Mouse (Mus musculus): ENCODE results near the gene Txlnb. TPM values are rescaled to one million over a fixed set of nuclear protein-coding genes. Genes with fewer than 3 reads are reported as not detected.
"Not testable (repeated sequence)": the region's sequence is repeated elsewhere in the genome, so short reads cannot be mapped to it uniquely, and the experiment has no call there.

Txlnb gene
- polyA plus RNA-seq, 1 experiment from 2014 or later: 0.57 TPM

GRCm38 (mm10) chr10:17774366-17774765, 21.7 kb upstream of the Txlnb start:
- Histone ChIP-seq H3K36me3 (ENCODE audit: control insufficient read depth, insufficient read depth, low read length) (no peaks in the 10 kb centered on the region), H3K27me3 (replicated peaks; ENCODE audit: control insufficient read depth, insufficient read depth, low read length) (no peaks in the 10 kb centered on the region), H3K9ac (ENCODE audit: low read length) (no peak overlapping the region), H3K4me2 (ENCODE audit: low read length) (no peak overlapping the region), H3K27ac (ENCODE audit: low read depth, low read length) (no peak overlapping the region), H3K9me3 (replicated peaks; ENCODE audit: control insufficient read depth, low read length) (0 out of 2 replicates have a peak, but pooled peaks cover 2% of the 10 kb centered on the region), H3K4me3 (ENCODE audit: low read depth, low read length) (no peak overlapping the region), H3K4me1 (ENCODE audit: control insufficient read depth, insufficient read depth, low read length) (no peaks in the 10 kb centered on the region)
- 90% methylated on average over 3 of the region's 3 CpGs for WGBS
- DNase-seq (ENCODE audit: low spot score) (no peak), ATAC-seq (no peak)

DNA sequence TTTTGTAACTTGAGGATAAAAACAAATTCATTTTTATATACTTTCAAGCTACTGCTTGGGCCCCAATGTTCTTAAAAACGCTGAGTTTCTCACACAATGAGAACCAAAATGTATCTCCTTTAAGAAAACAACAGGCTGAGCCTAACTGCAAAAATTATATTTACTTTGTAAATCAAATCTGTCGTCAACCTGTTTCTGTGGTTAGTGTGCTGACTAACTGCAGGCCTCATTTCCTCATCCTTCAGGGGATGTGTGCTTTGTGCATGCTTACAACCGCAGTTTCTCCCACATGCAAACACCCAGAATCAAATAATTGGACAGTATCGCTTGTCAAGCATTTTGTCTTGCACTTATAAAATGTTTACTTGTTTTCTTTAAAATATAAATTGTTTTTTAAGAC, 20.9 kb upstream of the Txlnb start:
- DNase-seq (ENCODE audit: low spot score) (no peak), ATAC-seq (no peak)

DNA sequence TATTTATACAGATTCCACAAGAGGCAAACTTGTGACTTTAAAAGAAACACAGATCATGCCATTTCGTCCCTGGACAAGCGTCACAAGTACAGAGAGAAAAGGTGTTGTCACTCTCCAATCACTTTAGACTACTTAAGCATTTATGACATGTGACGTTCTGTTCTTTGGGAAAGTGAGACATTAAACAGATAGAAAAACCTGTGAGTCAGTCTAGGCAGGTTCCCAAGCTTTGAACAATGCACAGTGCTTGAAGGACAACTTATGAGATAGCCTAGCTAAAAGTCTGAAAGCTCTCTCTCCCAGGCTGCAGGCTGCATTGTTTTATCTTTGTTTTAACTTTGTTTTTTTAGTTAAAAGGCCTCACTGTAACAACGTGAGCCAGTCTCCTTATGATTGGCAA, 19.3 kb upstream of the Txlnb start:
- not testable (repeated sequence) for H3K4me1 ChIP-seq (ENCODE audit: control insufficient read depth, insufficient read depth, low read length); H3K27me3 ChIP-seq (replicated peaks; ENCODE audit: control insufficient read depth, insufficient read depth, low read length); H3K4me3 ChIP-seq (ENCODE audit: low read depth, low read length); H3K36me3 ChIP-seq (ENCODE audit: control insufficient read depth, insufficient read depth, low read length); ATAC-seq; DNase-seq (ENCODE audit: low spot score); H3K9me3 ChIP-seq (replicated peaks; ENCODE audit: control insufficient read depth, low read length); H3K27ac ChIP-seq (ENCODE audit: low read depth, low read length); H3K4me2 ChIP-seq (ENCODE audit: low read length); H3K9ac ChIP-seq (ENCODE audit: low read length)
- WGBS: 88% methylated on average over 4 of the region's 4 CpGs

More for the DNA sequence above, 20.9 kb upstream of the Txlnb start:
- Histone ChIP-seq H3K4me1 (ENCODE audit: control insufficient read depth, insufficient read depth, low read length) (no peaks in the 10 kb centered on the region), H3K27me3 (replicated peaks; ENCODE audit: control insufficient read depth, insufficient read depth, low read length) (no peaks in the 10 kb centered on the region), H3K9ac (ENCODE audit: low read length) (no peak overlapping the region), H3K4me2 (ENCODE audit: low read length) (no peak overlapping the region), H3K36me3 (ENCODE audit: control insufficient read depth, insufficient read depth, low read length) (no peaks in the 10 kb centered on the region), H3K9me3 (replicated peaks; ENCODE audit: control insufficient read depth, low read length) (0 out of 2 replicates have a peak, but pooled peaks cover 2% of the 10 kb centered on the region), H3K4me3 (ENCODE audit: low read depth, low read length) (no peak overlapping the region), H3K27ac (ENCODE audit: low read depth, low read length) (no peak overlapping the region)
- 87% methylated on average over 4 of the region's 4 CpGs for WGBS

GRCm38 (mm10) chr10:17786771-17787170, 9.3 kb upstream of the Txlnb start:
- H3K36me3 ChIP-seq (ENCODE audit: control insufficient read depth, insufficient read depth, low read length): no peaks in the 10 kb centered on the region
- H3K9ac ChIP-seq (ENCODE audit: low read length): no peak overlapping the region
- ATAC-seq (no peak), DNase-seq (ENCODE audit: low spot score) (no peak)
- H3K4me3 ChIP-seq (ENCODE audit: low read depth, low read length): no peak overlapping the region
- no peaks in the 10 kb centered on the region for H3K27me3 ChIP-seq (replicated peaks; ENCODE audit: control insufficient read depth, insufficient read depth, low read length)
- 84% methylated on average over 3 of the region's 3 CpGs for WGBS
- H3K4me1 ChIP-seq (ENCODE audit: control insufficient read depth, insufficient read depth, low read length): no peaks in the 10 kb centered on the region
- no peak overlapping the region for H3K27ac ChIP-seq (ENCODE audit: low read depth, low read length)
- H3K4me2 ChIP-seq (ENCODE audit: low read length): no peak overlapping the region
- no peaks in the 10 kb centered on the region for H3K9me3 ChIP-seq (replicated peaks; ENCODE audit: control insufficient read depth, low read length)

DNA sequence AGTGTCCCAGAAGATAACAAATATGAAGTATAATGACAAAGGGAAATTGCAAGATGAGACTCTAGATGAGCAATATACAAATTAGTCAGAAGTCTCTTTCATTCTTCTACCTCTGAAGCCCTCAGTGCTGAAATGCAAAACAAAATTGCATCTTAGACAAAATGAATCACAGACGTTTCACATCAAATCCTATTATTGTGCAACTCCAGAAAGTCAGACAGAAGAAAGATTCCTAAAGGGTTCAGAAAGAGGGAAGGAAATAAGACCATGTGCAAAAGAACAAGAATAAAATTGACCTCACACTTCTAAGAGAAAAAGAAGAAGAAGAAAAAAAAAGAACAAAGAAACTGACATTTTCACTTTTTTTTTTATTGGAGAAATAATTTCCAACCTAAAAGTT, 8.1 kb upstream of the Txlnb start:
- H3K27ac ChIP-seq (ENCODE audit: low read depth, low read length): no peak overlapping the region
- no peak overlapping the region for H3K4me3 ChIP-seq (ENCODE audit: low read depth, low read length)
- no peaks in the 10 kb centered on the region for H3K36me3 ChIP-seq (ENCODE audit: control insufficient read depth, insufficient read depth, low read length)
- no peaks in the 10 kb centered on the region for H3K27me3 ChIP-seq (replicated peaks; ENCODE audit: control insufficient read depth, insufficient read depth, low read length)
- H3K9ac ChIP-seq (ENCODE audit: low read length): no peak overlapping the region
- H3K4me2 ChIP-seq (ENCODE audit: low read length): no peak overlapping the region
- 83% methylated on average over 1 of the region's 1 CpGs for WGBS
- DNase-seq (ENCODE audit: low spot score): no peak
- no peaks in the 10 kb centered on the region for H3K4me1 ChIP-seq (ENCODE audit: control insufficient read depth, insufficient read depth, low read length)
- no peak for ATAC-seq
- no peaks in the 10 kb centered on the region for H3K9me3 ChIP-seq (replicated peaks; ENCODE audit: control insufficient read depth, low read length)

- Histone ChIP-seq H3K4me1 (ENCODE audit: control insufficient read depth, insufficient read depth, low read length) (no peaks in the 10 kb centered on the region), H3K4me2 (ENCODE audit: low read length) (no peak overlapping the region), H3K27me3 (replicated peaks; ENCODE audit: control insufficient read depth, insufficient read depth, low read length) (no peaks in the 10 kb centered on the region), H3K9me3 (replicated peaks; ENCODE audit: control insufficient read depth, low read length) (no peaks in the 10 kb centered on the region), H3K27ac (ENCODE audit: low read depth, low read length) (no peak overlapping the region), H3K9ac (ENCODE audit: low read length) (no peak overlapping the region), H3K36me3 (ENCODE audit: control insufficient read depth, insufficient read depth, low read length) (no peaks in the 10 kb centered on the region), H3K4me3 (ENCODE audit: low read depth, low read length) (no peak overlapping the region)
- DNase-seq (ENCODE audit: low spot score): no peak
- 83% methylated on average over 4 of the region's 4 CpGs for WGBS
- ATAC-seq: no peak
These were observed 7.7 kb upstream of the Txlnb start for GRCm38 (mm10) chr10:17788347-17788746.

DNA sequence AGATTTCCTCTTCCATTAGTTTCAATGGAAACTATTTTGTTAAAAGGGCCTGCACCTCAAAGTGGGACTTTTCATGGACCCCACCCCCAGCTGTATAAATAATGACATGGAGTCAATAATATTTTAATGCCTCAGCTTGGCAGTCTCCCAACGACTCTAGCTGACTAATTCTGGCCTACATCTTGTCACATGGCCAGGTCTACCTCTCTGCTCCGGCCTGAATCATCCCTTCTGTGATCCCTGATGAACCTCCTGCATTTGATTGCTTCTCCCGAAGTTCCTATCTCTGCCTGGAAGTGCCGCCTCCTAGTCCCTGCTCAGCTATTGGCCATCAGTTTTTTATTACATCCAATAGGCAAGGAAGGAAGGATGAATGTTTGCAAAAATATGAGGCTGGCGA, 2.1 kb upstream of the Txlnb start:
- no peak for DNase-seq (ENCODE audit: low spot score)
- Histone ChIP-seq H3K9ac (ENCODE audit: low read length) (no peak overlapping the region), H3K36me3 (ENCODE audit: control insufficient read depth, insufficient read depth, low read length) (no peaks in the 10 kb centered on the region), H3K4me1 (ENCODE audit: control insufficient read depth, insufficient read depth, low read length) (peaks cover 5% of the 10 kb centered on the region; the same call in 1 of the 2 replicates), H3K27ac (ENCODE audit: low read depth, low read length) (no peak overlapping the region), H3K4me2 (ENCODE audit: low read length) (no peak overlapping the region), H3K4me3 (ENCODE audit: low read depth, low read length) (no peak overlapping the region), H3K9me3 (replicated peaks; ENCODE audit: control insufficient read depth, low read length) (no peaks in the 10 kb centered on the region), H3K27me3 (replicated peaks; ENCODE audit: control insufficient read depth, insufficient read depth, low read length) (no peaks in the 10 kb centered on the region)
- 84% methylated on average over 5 of the region's 5 CpGs for WGBS
- no peak for ATAC-seq

DNA sequence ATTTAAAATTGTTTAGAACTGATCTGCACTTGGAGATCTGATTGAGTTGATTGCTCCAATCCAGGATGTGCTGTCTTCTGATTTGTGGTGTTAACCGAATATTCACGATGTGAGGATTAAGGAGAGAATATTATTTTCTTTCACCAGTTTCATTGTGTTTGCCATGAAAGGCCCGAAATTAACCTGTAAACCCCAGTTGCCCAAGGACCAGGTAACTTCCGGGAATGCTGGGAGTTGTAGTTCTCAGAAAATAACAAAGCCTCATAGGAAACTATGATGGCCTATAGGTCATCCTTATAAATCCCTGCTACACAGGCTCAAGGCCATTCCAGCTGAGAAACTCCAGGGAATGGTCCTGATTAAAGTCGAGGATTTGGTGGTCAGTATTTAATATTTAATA, 1.6 kb upstream of the Txlnb start:
- WGBS: 86% methylated on average over 5 of the region's 5 CpGs

GRCm38 (mm10) chr10:17795227-17795626, 799 bp upstream of the Txlnb start:
- no peak for DNase-seq (ENCODE audit: low spot score)
- H3K4me3 ChIP-seq (ENCODE audit: low read depth, low read length): no peak overlapping the region
- no peak overlapping the region for H3K9ac ChIP-seq (ENCODE audit: low read length)
- no peak for ATAC-seq
- 80% methylated on average over 4 of the region's 4 CpGs for WGBS
- H3K27me3 ChIP-seq (replicated peaks; ENCODE audit: control insufficient read depth, insufficient read depth, low read length): no peaks in the 10 kb centered on the region
- H3K4me1 ChIP-seq (ENCODE audit: control insufficient read depth, insufficient read depth, low read length): peaks cover 5% of the 10 kb centered on the region; the same call in 1 of the 2 replicates
- H3K9me3 ChIP-seq (replicated peaks; ENCODE audit: control insufficient read depth, low read length): no peaks in the 10 kb centered on the region
- H3K4me2 ChIP-seq (ENCODE audit: low read length): no peak overlapping the region
- no peaks in the 10 kb centered on the region for H3K36me3 ChIP-seq (ENCODE audit: control insufficient read depth, insufficient read depth, low read length)
- no peak overlapping the region for H3K27ac ChIP-seq (ENCODE audit: low read depth, low read length)

More for the DNA sequence above, 1.6 kb upstream of the Txlnb start:
- no peak overlapping the region for H3K4me2 ChIP-seq (ENCODE audit: low read length)
- ATAC-seq (no peak), DNase-seq (ENCODE audit: low spot score) (no peak)
- H3K9me3 ChIP-seq (replicated peaks; ENCODE audit: control insufficient read depth, low read length): no peaks in the 10 kb centered on the region
- no peaks in the 10 kb centered on the region for H3K36me3 ChIP-seq (ENCODE audit: control insufficient read depth, insufficient read depth, low read length)
- H3K27ac ChIP-seq (ENCODE audit: low read depth, low read length): no peak overlapping the region
- no peak overlapping the region for H3K4me3 ChIP-seq (ENCODE audit: low read depth, low read length)
- no peaks in the 10 kb centered on the region for H3K27me3 ChIP-seq (replicated peaks; ENCODE audit: control insufficient read depth, insufficient read depth, low read length)
- peaks cover 5% of the 10 kb centered on the region; the same call in 1 of the 2 replicates for H3K4me1 ChIP-seq (ENCODE audit: control insufficient read depth, insufficient read depth, low read length)
- no peak overlapping the region for H3K9ac ChIP-seq (ENCODE audit: low read length)
